Mouse (Mus musculus): Measurements from ENCODE around the gene Lat. TPM values are rescaled to one million over a fixed set of nuclear protein-coding genes. Genes with fewer than 3 reads are reported as not detected.

Gene Lat
- total and polyA plus RNA-seq, 2 experiments: 0.46 to 1.4 TPM

DNA sequence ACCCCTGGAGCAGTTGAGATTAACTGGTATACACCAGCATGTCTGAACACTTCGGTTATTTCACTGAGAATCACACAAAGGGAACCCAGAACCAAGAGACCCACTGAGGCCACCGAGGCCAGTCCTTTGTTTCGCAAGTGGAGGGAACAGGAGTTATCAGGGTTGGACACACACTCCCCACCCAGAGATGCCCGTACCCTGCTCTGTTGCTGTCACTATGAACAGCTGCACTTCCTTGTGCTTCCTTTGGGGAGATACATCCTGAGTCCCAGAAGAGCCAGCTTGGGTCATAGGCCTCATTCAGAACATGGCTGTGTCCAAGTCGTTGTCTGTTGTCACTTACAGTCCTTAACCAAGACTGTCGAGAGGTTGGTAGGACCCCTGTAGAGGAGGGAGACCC, 6.3 kb downstream of the Lat start:
- 79% methylated on average over 6 of the region's 6 CpGs for WGBS
- no peak overlapping the region for H3K9ac ChIP-seq (ENCODE audit: low read depth, low read length)
- TF ChIP-seq CTCF (IDR thresholded peaks at IDR 0.05; ENCODE audit: low read depth, low read length) (no peak), POLR2A (IDR thresholded peaks at IDR 0.05; ENCODE audit: extremely low read depth, insufficient read depth, low read length) (no peak)
- H3K4me3 ChIP-seq (ENCODE audit: insufficient read depth, low read depth, low read length): no peak overlapping the region
- no peaks in the 10 kb centered on the region for H3K79me2 ChIP-seq (ENCODE audit: control insufficient read depth, insufficient read depth, low read length)
- no peak for DNase-seq (ENCODE audit: extremely low read depth, low read depth, low spot score)
- H3K36me3 ChIP-seq (ENCODE audit: control insufficient read depth, insufficient read depth, low read length): no peaks in the 10 kb centered on the region; the same call in 1 of the 2 replicates
- H3K4me1 ChIP-seq (ENCODE audit: control insufficient read depth, insufficient read depth, low read length): no peaks in the 10 kb centered on the region
- H3K27me3 ChIP-seq (ENCODE audit: control insufficient read depth, insufficient read depth, low read length): no peaks in the 10 kb centered on the region
- no peak overlapping the region for H3K27ac ChIP-seq (replicated peaks; ENCODE audit: insufficient read depth, low read depth, low read length)

- Histone ChIP-seq H3K27ac (replicated peaks; ENCODE audit: insufficient read depth, low read depth, low read length) (no peak overlapping the region), H3K4me3 (ENCODE audit: insufficient read depth, low read depth, low read length) (no peak overlapping the region), H3K36me3 (ENCODE audit: control insufficient read depth, insufficient read depth, low read length) (no peaks in the 10 kb centered on the region; the same call in 1 of the 2 replicates), H3K79me2 (ENCODE audit: control insufficient read depth, insufficient read depth, low read length) (no peaks in the 10 kb centered on the region), H3K27me3 (ENCODE audit: control insufficient read depth, insufficient read depth, low read length) (no peaks in the 10 kb centered on the region), H3K4me1 (ENCODE audit: control insufficient read depth, insufficient read depth, low read length) (no peaks in the 10 kb centered on the region), H3K9ac (ENCODE audit: low read depth, low read length) (no peak overlapping the region)
- no peak for DNase-seq (ENCODE audit: extremely low read depth, low read depth, low spot score)
- TF ChIP-seq POLR2A (IDR thresholded peaks at IDR 0.05; ENCODE audit: extremely low read depth, insufficient read depth, low read length) (no peak), CTCF (IDR thresholded peaks at IDR 0.05; ENCODE audit: low read depth, low read length) (no peak)
- WGBS: 72% methylated on average over 13 of the region's 13 CpGs
Observed at GRCm38 (mm10) chr7:126359049-126359448, 10.3 kb downstream of the Lat start.

GRCm38 (mm10) chr7:126358413-126358812, 11.0 kb downstream of the Lat start:
- Histone ChIP-seq H3K27me3 (ENCODE audit: control insufficient read depth, insufficient read depth, low read length) (no peaks in the 10 kb centered on the region), H3K27ac (replicated peaks; ENCODE audit: insufficient read depth, low read depth, low read length) (no peak overlapping the region), H3K79me2 (ENCODE audit: control insufficient read depth, insufficient read depth, low read length) (no peaks in the 10 kb centered on the region), H3K36me3 (ENCODE audit: control insufficient read depth, insufficient read depth, low read length) (no peaks in the 10 kb centered on the region), H3K9ac (ENCODE audit: low read depth, low read length) (no peak overlapping the region), H3K4me3 (ENCODE audit: insufficient read depth, low read depth, low read length) (no peak overlapping the region), H3K4me1 (ENCODE audit: control insufficient read depth, insufficient read depth, low read length) (no peaks in the 10 kb centered on the region)
- WGBS: 91% methylated on average over 9 of the region's 9 CpGs
- DNase-seq (ENCODE audit: extremely low read depth, low read depth, low spot score): no peak
- TF ChIP-seq CTCF (IDR thresholded peaks at IDR 0.05; ENCODE audit: low read depth, low read length) (no peak), POLR2A (IDR thresholded peaks at IDR 0.05; ENCODE audit: extremely low read depth, insufficient read depth, low read length) (no peak)

DNA sequence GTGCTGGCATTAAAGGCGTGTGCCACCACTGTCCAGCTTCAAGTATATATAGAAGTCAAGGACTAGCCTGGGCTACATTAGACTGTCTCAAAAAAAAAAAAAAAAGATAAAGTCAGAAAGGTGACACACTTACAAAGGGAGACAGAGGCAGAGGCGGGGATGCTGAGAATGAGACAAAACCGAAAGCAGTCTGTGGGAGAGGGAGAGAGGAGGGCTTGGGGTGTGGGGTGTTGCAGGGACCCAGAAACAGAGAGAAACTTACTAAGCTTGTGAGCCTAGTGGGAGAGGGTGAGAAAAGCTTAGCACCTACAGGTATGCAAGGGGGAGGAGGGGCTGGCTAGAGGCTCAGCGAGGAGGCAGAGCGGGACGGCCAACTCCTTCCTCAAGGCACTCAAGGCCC, 11.5 kb downstream of the Lat start:
- Histone ChIP-seq H3K27me3 (ENCODE audit: control insufficient read depth, insufficient read depth, low read length) (no peaks in the 10 kb centered on the region), H3K36me3 (ENCODE audit: control insufficient read depth, insufficient read depth, low read length) (no peaks in the 10 kb centered on the region), H3K27ac (replicated peaks; ENCODE audit: insufficient read depth, low read depth, low read length) (no peak overlapping the region), H3K4me3 (ENCODE audit: insufficient read depth, low read depth, low read length) (no peak overlapping the region), H3K79me2 (ENCODE audit: control insufficient read depth, insufficient read depth, low read length) (no peaks in the 10 kb centered on the region), H3K9ac (ENCODE audit: low read depth, low read length) (no peak overlapping the region), H3K4me1 (ENCODE audit: control insufficient read depth, insufficient read depth, low read length) (no peaks in the 10 kb centered on the region)
- no peak for DNase-seq (ENCODE audit: extremely low read depth, low read depth, low spot score)
- whole genome bisulfite sequencing: 91% methylated on average over 6 of the region's 6 CpGs
- TF ChIP-seq POLR2A (IDR thresholded peaks at IDR 0.05; ENCODE audit: extremely low read depth, insufficient read depth, low read length): no peak
- TF ChIP-seq CTCF (IDR thresholded peaks at IDR 0.05; ENCODE audit: low read depth, low read length): no peak

DNA sequence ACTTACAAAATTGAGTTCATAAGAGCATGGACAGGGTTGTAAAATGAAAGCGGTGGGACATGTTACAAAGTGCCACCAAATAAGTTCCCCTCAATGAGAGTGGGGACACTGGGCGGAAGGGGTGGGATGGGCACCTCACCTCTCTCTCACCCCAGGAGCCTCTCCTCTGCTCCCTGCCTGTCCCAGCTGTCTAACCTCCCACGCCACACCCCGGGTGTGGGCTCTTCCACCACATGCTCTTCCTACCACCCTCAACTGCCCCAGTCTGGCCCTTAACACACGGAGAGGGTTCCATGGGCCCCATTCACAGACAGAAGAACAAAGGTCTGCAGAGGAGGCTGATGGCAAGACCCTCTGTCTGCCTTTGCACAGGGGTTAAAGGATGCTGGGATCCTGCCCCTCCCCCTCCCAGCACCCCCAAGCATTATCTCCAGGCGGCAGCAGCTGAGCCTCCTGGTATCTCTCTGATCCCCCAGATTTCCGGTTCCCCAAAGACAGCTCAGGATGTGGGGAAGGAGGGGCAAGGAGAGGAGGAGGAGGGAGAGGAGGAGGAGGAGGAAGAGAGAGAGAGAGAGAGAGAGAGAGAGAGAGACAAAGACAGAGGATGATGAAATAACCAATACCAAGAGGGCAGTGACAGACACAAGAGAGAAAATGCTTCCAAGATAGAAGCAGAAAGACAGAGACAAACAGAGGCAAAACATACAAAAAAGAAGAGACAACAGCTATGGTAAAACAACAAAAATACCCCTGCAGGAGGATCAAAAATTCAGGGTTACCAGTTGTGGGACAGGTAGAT, 12.4 kb downstream of the Lat start:
- TF ChIP-seq CTCF (IDR thresholded peaks at IDR 0.05; ENCODE audit: low read depth, low read length) (no peak), POLR2A (IDR thresholded peaks at IDR 0.05; ENCODE audit: extremely low read depth, insufficient read depth, low read length) (no peak)
- Histone ChIP-seq H3K4me1 (ENCODE audit: control insufficient read depth, insufficient read depth, low read length) (no peaks in the 10 kb centered on the region), H3K27ac (replicated peaks; ENCODE audit: insufficient read depth, low read depth, low read length) (no peak overlapping the region), H3K36me3 (ENCODE audit: control insufficient read depth, insufficient read depth, low read length) (no peaks in the 10 kb centered on the region), H3K79me2 (ENCODE audit: control insufficient read depth, insufficient read depth, low read length) (no peaks in the 10 kb centered on the region), H3K9ac (ENCODE audit: low read depth, low read length) (no peak overlapping the region), H3K4me3 (ENCODE audit: insufficient read depth, low read depth, low read length) (no peak overlapping the region), H3K27me3 (ENCODE audit: control insufficient read depth, insufficient read depth, low read length) (no peaks in the 10 kb centered on the region)
- DNase-seq (ENCODE audit: extremely low read depth, low read depth, low spot score): no peak
- 67% methylated on average over 7 of the region's 7 CpGs for WGBS
